Mouse (Mus musculus) natural killer cell, adult 2 months (primary cell): ENCODE results near the gene Atrx.
"Not testable (repeated sequence)": the region's sequence is repeated elsewhere in the genome, so short reads cannot be mapped to it uniquely, and the experiment has no call there.

ENCODE experiments used
- DNase-seq, 2 experiments: peaks; one replicate each; pipeline ENCODE4 v3.0.0; 2022; ENCODE audit warnings: low spot score in 2 of 2

Atrx gene

DNA sequence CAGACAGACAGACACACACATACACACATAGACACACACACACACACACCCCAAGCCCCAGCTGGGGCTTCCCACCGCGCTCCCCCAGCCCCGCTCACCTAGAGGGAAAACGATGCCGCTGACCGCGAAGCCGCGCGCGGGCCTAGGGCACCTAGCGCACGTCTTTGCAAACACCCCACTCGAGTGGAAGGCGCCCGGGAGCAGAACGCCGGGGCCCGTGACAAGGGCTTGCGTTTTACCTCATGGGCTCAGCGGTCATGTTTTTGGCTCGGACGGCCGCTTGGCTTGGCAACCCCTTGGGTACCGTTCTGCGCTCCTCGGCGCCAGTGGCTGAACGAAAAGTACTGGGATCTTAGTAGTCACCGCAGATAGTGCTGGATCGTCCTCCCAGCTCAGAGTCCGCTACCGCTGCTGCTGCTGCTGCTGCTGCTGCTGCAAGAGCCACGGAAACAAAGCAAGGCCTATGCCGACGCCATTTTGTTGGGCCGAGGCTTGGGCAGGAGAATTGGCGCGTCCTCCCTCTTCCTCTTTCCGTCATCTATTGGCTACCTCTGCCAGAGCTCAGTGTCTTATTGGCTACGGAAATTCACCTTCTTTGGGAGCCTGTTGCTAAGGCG is at the start of gene Atrx:
Gene Atrx (minus strand): TSS at position 543 of the 617 bp plus-strand sequence.
- DNase-seq = peak; percentile 60 to 72

DNA sequence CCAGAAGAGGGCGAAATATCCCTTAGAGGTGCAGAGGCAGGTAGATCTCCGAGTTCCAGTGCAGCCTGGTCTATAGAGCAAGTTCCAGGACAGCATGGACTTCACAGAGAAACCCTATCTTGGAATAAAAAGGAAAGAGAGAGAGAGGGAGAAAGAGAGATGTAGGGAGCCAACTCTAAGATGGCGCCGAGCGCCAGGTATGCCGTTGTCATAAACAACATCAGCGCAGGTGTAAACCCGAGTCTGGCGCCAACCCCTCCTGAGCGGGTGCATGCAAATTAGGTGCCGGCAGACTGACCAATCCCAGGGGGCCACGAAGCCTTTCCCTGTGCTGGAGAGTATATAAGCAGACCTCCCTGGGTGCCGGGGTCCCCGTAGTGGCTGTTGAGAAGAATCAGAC is 27.9 kb upstream of the Atrx start:
- DNase-seq = not testable (repeated sequence)

DNA sequence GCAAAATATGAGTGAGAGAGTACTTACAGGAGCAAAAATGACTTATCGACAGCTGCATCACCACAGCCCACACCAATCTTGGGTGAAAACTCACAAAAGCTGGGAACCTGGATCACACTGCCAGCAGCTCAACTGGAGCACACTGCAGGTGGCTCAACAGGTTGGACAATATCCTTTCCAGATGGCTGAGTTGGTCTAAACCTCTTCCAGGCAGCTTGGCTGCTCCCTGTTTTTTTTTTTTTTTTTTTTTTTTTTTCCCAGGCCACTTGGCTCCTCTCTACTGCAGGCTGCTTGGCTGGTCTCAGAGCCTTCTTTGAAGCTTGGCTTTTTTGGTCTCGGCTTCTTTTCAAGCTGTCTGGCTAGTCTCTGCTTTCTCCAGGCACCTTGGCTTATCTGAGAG is 24.8 kb upstream of the Atrx start:
- DNase-seq = no peak

DNA sequence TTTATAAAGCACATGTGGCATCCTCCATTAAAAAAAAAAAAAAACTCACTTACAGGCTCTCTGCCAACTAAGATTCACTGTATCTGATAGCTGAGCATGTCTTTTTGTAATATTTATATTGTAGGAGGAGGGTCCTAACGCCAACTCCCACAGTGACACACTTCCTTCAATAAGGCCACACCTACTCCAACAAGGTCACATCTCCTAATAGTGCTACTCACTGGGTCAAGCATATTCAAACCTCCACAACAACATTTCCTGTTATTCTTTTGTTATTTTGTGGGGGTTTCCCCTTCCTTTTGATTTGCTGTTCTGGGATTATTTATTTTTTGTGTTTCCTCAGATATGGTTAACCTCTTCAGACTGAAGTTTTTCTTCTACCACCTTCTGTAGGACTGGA is 17.2 kb upstream of the Atrx start:
- no peak for DNase-seq

DNA sequence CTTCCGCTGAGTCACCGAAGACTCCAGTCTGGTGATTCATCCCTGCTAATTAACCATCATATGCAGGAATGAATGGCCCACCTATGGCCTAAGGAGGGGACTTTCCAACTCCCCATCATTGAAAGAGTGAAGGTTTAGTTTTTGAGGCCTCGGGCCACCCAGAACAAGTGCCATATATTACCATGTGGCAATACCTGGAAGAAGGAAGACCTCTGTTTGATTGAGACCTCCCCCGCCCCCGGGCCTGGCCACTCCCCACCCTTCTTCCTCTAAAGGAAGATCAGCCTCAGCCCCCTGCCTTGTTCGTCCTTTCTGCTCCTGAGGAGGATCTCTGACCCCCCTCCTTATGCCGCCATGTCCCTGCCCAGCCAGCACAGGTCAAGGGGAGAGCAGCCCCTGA is 10.0 kb upstream of the Atrx start:
- DNase-seq = no peak

DNA sequence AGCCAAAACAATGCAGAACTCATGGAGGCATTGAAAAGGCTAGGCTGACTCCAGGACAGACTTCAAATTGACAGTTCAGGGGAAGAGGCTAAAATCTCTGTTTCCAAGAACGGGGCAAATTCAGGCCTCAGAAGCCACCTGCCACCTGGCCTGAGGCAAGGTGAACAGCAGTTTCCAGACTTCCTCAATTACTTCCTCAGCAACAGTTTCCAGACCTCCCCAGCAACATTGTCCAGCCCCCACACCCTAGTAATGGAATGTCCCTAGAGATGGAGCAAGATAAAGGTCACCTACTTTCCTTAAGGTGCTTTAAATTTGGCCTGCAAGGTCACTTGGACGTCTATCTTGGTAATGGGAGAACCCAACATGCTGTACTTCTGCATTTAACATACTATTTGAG is 8.5 kb upstream of the Atrx start:
- no peak for DNase-seq

DNA sequence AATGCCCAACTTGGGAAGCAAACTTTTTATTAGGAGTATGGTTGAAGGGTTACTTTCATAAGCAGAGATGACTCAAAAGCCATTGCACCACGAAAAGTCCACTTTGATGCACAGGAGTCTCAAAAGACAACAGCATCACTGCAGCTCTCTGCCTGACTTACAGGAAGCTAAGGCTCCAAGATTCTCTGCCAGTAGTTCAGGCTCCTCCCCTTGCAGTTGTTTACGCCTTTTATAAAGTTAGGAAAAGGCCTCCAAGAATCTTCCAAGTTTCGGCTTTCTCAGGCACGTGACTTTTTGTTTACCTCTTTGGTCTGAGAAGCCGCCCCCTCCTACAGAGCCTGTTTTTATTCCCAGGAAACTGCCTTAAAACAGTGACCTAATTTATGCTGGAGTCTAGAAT is 5.1 kb upstream of the Atrx start:
- DNase-seq = no peak

DNA sequence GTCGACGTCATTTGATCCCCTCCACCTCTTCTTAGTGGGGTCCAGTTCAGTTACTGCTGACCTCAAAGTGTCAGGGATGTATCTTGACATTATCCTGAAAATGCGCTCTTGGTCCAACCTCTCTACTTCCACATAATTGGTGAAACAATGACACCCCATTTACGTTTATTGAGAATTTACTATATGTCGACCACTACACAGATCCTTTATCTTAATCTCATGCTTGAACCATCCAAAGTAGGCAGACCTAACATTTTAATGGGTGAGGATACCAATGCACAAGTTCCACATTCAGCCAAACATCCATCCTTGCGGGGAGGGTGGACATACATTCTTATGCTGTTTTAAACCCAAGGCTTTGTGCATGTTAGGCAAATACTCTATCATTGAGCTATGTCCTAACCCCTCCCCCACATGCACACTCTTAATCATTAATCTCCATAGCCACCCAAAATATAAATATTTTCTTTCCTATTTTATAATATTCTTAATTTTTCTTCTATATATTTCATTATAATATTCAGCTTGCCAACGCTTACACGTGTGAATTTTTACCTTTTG is 355 bp upstream of the Atrx start:
- no peak for DNase-seq

DNA sequence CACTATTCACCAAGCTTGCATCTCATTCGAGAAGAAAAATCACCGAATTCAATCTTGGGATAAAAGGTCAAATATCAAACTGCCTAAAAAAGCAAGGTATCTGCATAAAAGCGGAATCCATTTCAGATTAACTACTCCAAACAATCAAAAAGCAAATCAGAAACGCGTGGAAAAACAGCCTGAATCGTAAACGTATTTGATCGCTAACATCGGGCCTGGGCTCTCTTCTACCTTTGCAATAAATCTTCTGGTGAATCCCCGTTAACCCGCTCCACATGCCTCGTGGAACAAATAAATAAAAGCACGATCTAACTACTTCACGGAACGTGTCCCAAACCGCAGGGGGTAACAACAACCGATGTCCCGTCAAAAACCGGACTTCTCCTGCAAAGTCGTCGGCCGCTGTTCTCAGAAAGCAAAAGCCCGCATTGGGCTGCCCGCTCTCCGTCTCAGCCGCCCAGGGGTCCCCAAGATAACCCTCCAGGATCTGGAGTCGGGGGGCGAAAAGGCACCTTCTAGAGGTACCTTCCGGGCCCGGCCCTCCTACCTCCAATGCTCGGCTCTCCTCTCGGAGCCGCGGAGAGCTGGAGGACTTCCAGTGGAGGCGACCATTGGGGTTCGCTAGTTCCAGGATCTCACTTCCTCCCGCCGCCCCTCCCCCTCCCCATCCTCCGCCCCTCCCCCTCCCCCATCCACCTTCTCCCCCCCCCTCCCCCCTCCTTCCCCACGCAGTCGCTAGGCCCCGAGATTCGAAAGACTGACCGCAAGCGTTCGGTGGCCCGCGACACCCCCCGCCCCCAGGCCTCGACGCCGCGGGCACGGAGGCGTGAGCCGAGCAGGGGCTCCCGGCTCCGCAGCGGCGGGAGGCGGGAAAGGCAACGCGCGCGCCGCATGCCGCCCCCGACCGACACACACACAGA is 1.0 kb downstream of the Atrx start:
- DNase-seq = peak in 1 of 2 experiments; percentile 1

DNA sequence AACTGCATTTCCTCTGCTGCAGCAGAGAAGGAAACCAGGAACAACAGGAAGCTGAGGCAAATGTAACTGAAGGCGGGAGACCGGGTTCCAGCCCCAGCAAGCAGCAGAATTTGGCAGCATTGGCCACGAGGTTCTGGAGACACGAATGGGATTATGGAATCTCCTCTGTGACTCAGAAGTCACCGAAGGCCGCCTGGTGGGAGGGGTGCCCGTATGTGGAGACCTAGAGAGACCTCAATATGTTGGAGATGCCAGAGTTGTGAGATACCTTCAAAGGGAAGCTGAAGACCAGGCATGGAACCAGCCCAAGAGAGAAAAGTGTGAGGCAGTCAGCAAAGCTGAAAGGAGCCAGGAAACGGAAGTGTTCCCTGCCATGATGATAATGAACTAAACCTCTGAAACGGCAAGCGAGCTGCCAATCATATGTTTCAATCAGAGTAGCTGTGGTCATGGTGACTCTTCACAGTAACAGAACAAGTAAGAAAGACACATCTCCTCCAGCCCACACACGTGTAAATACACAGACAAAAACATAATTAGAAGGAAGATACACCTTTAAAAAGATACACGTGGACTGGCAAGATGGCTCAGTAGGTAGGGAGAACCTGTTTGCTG is 3.0 kb downstream of the Atrx start:
- DNase-seq = peak; percentile 16 to 30

DNA sequence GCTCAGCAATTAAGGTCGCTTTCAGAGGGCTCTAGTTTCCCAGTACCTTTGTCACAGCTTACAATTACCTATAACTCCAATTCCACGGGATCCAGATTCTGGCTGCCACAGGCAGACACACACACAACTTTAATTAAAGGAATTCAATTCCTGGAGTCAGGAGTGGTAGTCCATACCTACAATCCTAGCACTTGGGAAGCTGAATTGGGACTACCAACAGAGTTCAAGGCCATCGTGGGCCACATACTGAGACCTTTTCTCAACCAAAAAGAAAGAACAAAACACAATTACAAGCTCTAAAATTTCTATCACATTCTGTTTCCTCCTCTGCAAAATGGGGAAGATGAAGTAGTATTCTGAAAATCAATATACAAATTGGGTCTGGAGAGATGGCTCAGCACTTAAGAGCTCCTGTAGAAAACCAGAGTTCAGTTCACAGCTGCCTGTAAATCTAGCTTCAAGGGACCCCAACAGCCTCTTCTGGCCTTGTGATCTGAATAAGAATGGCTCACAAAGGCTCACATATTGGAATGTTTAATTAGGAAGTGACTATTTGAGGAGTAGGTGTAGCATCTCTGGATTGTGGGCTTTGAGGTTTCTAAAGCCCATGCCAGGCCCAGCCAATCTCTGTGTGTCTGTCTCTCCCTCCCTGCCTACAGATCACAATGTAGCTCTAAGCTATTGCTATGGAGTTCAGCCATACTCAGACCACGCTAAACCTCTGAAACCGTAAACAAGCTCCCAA is 4.7 kb downstream of the Atrx start:
- no peak for DNase-seq

DNA sequence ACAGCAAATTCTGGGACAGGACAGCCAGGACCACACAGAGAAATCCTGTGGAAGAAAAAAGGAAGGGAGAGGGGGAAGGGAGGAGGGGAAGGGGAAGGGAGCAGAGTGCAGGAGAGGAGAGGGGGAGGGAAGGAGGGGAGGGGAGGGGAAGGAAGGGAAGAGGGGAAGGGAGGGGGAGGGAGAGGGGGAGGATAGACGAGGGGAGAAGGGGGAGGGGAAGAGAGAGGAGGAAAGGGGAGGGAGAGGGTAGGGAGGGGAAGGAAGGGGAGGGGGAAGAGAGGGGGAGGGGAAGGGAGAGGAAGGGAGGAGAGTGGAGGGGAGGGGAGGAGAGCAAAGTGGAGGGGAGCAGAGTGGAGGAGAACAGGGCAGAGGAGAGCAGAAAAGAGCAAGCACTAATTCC is 5.3 kb downstream of the Atrx start:
- no peak for DNase-seq

DNA sequence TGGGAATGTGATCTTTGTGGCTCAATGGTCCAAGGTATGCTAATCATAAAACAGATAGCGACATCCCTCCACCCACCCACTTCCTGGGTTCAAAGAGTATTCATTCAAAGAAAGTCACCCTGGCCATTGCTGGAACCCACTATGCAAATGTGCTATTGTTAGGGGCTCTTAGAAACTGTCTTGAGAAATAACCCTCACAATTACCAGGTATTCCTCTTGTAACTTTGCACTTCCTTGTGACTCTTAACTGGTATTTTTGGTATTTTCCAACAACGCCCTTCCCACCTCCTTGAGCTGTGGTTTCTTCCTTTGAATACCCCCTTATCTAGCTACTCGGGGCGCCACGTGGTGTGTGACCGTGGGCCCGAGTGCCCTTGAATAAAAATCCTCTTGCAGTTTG is 6.2 kb downstream of the Atrx start:
- not testable (repeated sequence) for DNase-seq

DNA sequence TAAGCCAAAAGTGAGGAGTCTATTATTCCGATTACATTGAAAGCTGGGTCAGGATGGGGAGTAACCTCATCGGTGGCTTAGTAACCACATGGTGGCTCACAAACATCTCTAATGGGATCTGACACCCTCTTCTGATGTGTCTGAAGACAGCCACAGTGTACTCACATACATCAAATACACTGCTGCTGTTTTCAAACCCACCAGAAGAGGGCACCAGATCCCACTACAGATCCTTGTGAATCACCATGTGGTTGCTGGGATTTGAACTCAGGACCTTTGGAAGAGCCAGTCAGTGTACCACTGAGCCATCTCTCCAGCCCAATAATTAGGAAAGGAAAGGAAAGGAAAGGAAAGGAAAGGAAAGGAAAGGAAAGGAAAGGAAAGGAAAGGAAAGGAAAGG is 7.8 kb downstream of the Atrx start:
- peak; percentile 49 to 59 for DNase-seq

DNA sequence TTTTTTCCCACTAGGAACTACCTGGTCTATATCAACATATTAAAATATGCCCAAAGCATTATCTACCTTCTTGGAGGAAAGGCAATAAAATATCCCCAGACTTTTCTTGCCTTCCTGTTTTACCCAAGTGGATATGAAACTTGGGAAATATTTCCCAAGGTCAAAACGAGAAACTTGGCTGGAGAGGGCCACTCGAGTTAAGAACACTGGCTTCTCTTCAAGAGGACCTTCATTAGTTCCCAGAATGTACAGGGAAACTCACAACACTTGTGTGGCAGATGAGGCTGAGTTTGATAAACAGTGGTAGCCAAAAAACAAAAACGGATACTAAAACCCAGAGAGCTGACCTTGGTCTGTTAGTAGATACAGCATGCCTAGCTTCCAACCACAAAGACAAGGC is 17.5 kb downstream of the Atrx start:
- no peak for DNase-seq

DNA sequence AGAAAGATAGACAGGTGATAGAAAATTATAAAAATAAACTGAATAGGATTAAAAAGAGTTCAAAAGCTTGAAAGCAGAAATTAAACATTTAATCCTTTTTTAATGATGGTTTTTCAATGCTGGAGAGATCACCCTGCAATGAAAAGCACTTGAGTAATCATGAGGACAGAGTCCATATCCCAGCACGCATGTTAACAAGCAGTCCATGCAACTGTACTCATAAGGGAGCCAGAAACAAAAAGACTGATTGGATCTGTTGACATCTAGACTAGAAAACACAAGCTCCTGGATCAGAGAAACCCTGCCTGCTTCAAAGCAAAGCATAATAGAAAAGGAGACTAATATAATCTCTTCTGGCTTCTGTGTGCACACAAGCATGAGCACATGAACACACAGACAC is 27.6 kb downstream of the Atrx start:
- no peak for DNase-seq

DNA sequence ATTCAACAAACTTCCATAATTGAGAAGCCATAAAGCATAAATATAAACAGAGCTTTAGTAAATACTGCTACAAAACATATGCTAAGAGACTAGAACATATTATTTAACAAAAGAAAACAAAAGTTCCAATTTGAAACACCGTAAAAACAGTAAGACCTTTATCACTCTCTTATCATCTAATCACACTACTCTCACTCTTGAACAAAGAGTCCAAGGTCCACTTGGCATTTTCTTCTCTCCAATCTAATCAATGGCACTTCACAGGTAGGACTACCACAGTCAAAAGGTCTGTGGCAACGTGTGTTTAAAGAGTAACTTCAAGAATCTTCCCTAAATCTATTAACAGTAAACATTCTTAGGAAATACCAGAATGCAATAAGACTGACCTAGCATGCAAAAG is 42.3 kb downstream of the Atrx start:
- DNase-seq = no peak

DNA sequence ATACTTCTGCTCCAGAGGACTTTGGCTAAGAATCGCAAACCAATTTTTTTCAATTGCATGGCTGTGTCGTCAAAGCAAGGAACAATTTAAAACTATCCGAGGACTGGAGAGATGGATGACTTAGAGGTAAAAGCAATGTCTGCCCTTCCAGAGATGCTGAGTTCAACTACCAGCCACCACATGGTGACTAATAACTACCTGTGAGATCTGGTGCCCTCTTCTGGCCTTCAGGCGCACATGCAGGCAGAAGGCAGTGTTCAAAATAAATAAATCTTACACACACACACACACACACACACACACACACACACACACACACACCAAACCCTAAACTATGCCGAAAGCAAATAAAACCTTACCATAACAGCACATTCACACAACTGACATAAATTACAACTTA is 64.8 kb downstream of the Atrx start:
- peak; percentile 1 to 15 for DNase-seq

DNA sequence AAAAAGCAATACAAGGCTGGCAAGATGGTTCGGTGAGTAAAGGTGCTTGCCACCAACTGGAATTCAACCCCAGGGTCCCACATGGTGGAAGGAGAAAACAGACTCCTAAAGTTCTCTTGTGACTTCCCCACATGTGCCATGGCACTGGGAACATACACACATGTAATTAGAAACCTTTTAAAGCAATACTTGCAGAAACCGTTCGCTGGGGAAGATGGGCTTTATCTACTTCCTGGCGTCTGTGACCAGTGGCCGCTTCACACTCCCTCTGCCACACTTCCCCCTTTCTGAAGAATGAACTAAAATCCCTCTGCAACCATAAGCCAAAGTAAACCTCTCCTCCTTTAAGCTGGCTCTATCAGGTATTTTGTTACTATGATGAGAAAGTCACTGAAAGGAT is 104.7 kb downstream of the Atrx start:
- DNase-seq = no peak

DNA sequence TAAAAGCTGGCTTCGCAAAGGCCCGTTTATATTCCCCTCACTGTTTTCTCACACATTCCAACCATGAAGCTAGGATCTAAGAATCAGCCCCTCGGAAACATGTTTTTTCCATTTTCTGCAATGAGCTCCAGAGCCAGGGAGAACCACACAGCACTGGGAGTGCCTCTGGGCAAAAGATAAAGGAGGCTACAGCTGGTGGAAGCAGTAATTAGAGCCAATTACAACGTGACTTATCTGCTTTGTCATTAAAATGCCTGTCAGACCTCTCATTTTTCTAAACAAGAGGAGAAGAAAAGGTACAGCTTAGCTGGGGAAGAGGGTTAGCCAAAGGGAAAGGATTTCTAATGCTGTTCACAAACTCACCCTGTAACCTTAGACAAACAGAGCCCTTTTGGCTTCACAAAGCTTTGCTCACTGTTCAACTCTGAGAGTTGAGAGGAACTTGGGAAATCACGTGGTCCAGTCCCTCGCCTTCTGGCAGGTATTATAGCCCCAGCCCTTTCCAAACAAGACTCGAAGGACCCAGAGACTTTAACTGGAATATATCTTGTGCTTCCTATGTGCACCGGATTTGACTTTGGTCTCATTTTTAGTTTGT is 134.3 kb downstream of the Atrx start:
- no peak for DNase-seq

DNA sequence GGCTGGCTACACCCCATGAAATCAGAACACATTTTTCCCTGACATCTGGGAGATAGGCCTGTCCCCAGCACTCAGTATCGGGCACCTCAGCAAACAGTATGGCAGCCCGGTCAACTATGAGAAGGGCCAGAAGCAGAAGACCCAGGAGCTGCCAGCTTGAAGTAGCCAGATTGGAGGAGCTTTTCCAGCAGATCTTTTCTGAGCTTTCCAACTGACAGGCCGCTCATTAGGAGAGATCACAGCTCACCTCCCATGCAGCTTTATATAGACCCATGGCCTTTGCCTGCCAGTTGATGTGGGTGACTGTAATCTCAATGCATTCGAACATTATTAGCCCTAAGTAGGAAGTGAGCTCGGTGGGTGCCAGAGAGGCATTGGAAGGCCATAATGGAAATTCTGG is 155.9 kb downstream of the Atrx start:
- DNase-seq = no peak
